Mouse (Mus musculus) testis, postnatal 14 days (tissue): ENCODE measurements around the gene Rbfox1.

Source experiments
- DNase-seq: peaks from one replicate; pipeline ENCODE4 v3.0.0; 2021; ENCODE audit warnings: low spot score

The Rbfox1 gene

GRCm38 (mm10) chr16:6949666-6950065 is 1064.5 kb downstream of the Rbfox1 start:
- no peak for DNase-seq

- DNase-seq = no peak
Measured at GRCm38 (mm10) chr16:6955102-6955675, 1070.0 kb downstream of the Rbfox1 start.

DNA sequence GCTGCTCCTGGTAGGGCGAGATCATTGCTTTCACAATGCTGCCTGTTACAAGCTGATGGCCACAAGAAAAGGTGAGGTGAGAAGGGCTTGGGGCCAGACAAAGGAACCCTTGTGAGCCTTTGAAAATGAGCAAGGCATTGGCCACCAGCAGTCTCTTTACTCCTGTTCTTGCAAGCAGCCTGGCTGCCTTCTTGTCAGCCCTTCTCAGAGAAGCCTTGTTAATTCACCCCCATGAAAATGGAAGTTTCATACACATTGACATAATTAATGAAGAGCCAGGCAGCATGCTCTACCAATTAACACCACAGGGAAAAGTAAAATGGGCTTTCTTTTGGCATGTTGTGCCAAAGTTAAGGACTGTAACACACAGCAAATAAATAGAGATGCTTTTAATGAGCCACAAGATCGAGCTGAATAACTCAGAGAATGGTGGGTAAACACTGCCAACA is 1076.8 kb downstream of the Rbfox1 start:
- no peak for DNase-seq

DNA sequence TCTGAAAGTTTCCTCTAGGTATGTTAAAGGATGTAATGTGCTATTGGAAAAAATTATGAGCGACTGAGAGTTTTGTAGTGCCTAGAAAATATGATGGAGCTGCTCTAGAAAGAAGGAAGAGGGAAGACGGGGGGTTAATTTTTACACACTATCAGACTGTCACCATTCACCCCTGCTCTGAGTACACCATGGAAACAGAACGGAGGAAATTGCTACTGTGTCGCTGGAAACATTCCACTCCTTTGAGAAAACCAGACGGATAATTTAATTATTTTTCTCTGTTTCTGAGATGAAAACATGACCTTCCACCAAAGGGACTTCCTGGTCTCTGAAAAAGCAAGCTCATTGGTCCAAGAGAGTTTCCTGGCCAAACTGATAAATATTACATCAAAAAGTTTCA is 1077.4 kb downstream of the Rbfox1 start:
- DNase-seq = no peak

GRCm38 (mm10) chr16:6963533-6963932 is 1078.4 kb downstream of the Rbfox1 start:
- DNase-seq = no peak

GRCm38 (mm10) chr16:6964720-6965583 is 1079.8 kb downstream of the Rbfox1 start:
- no peak for DNase-seq

- no peak for DNase-seq
Measured at GRCm38 (mm10) chr16:6969986-6970385, 1084.8 kb downstream of the Rbfox1 start.

DNA sequence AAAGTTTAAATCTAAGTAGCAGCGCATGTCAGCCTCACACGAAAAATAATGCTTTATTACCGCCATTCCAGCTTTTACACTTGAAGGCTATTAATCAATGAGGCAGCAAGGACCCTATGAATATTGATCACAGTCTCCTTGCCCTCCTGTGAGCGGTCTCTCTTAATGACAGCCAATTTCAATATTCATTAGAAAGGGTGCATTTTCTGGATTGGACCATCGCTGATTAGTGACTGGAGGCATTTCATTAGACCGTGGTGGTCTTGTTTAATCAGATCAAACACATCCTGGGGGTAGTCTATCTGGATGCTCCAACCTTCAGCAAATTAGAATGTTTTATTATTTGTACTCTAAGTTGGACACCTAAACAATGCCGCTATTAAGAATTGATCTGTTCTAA is 1091.2 kb downstream of the Rbfox1 start:
- DNase-seq = no peak

GRCm38 (mm10) chr16:6983947-6984346 is 1098.8 kb downstream of the Rbfox1 start:
- DNase-seq = no peak

GRCm38 (mm10) chr16:6986031-6986430 is 1100.9 kb downstream of the Rbfox1 start:
- DNase-seq = no peak

GRCm38 (mm10) chr16:6986494-6986893 is 1101.3 kb downstream of the Rbfox1 start:
- no peak for DNase-seq

DNA sequence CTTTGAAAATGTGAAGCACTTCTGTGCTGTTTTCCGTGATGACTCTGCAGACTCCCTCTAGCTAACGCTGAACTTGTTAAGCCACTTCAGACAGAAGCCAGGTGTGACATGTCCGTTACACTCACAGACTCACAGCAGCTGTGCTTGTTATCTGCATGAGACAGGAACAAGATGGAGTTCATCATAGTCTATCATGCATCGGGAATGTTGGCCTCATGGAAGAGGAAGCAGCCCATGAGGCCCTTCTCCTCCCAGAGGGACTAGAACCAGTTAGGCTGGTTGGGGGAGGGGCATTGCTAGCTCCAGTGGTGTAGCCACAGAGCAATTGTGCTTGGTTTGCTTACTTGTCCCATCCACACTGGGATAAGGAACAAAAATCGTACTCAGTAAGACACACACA is 1107.1 kb downstream of the Rbfox1 start:
- no peak for DNase-seq

DNA sequence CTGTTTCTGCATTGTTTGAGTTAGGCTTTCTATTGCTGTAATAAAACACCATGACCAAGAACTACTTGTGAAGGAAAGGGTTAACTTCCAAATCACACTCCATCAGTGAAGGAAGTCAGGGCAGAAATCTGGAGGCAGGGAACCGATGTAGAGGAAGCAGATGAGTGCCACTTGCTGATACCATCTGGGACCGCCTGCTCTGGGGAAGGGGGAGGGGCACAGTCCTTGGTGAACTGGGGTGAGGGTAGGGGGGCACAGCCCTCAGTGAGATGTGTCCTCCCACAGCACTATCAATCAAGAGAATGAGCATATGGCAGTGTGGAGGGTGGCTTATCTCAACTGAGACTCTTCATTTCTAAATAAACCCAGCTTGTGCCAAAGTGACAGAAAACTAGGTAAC is 1108.0 kb downstream of the Rbfox1 start:
- DNase-seq = no peak

GRCm38 (mm10) chr16:6997109-6997508 is 1112.0 kb downstream of the Rbfox1 start:
- DNase-seq = no peak

GRCm38 (mm10) chr16:6997834-6998233 is 1112.7 kb downstream of the Rbfox1 start:
- DNase-seq = no peak

GRCm38 (mm10) chr16:7004565-7004964 is 1119.4 kb downstream of the Rbfox1 start:
- no peak for DNase-seq

GRCm38 (mm10) chr16:7005478-7005877 is 1120.3 kb downstream of the Rbfox1 start:
- DNase-seq = no peak

- no peak for DNase-seq
Measured at GRCm38 (mm10) chr16:7017310-7017709, 1132.2 kb downstream of the Rbfox1 start.

DNA sequence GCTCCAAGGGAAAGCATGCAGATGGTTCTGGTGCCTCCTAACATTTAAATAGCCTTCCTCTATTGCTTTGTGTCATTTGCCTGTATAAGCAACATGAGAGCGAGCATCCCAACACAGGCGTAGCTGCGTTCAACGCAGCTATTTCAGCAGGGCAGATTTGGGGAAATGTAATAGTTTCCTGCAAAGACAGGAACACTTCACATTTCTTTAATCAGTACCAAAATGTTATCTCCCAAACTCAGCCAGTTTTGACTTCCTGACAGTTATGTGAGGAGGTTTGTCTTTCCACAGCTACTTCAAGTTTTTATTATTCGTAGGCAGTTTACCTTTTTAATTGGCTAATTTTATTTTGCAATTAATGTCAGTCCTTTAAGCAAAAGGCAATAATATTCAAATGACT is 1149.1 kb downstream of the Rbfox1 start:
- no peak for DNase-seq

DNA sequence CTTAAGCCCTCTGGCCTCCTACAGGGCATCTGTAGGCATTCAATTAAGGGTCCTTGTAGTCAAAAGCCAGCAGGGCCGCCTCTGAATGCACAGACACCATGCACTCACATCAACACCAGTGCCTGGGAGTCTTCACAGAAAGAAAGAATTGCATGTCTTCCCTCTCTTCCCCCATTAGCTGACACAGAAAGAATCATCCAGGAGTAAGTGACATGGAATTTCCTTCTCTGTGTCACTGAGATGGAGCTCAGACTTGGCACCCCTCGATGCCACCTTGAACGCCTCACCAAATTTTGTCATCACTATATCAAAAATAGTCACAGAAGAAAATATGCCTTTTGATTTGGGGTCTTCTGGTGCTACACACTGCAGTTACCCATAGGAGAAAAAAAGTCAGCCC is 1151.4 kb downstream of the Rbfox1 start:
- no peak for DNase-seq

DNA sequence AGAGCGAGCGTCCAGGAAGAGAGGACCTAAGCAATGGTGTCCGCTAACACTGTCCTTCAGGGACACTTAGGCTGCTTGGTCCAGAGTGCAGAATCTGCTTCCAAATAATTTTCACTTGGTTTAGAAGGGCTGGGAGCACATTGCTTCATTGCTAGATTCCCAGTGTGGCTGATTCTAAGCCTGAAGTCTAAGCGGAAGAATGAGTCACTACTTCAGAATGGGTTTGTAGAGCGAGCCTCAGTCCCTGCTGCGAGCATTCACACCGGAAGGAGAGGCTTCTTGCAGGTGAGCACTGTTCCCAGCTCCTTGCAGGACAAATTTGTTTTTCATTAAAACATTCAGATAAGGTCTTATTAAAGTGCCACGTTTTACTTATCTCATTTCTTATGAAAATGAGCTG is 1151.8 kb downstream of the Rbfox1 start:
- DNase-seq = no peak

DNA sequence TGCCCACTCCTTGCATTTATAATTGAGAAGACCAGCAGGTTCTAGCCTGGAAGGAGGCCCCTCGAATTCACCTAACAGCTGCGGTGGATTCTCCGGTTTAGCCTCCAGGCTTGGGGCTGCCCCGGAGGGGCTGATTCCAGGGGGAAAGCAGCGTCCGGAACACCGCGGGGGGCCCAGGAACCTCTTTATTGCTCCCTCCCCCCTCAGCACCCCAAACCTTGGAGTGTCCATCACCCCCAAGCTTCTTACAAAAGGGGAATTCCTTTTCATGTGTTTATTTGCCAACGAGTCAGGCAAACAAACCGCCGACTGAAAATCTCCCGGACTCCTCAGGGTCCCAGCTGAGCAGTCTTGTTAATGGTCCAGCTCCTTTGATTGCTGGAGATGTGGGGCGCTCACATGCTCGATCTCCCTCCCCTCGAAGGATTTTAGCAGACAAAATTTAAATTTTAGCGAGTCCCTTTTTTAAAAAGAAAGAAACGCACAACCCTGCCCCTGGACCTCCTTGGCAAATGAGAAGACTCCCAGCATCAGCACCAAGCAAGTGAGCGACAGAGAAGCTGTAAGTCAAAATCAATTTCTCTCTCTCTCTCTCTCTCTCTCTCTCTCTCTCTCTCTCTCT is 1153.6 kb downstream of the Rbfox1 start:
- DNase-seq = no peak
